Mouse (Mus musculus) stomach, embryonic 15.5 days (tissue): ENCODE data around the gene Guca2b. TPM values are rescaled to one million over a fixed set of nuclear protein-coding genes. Genes with fewer than 3 reads are reported as not detected.

Source experiments
- ATAC-seq: fragments of 200-750 bp; cut with Nextera tagmentation; 2 replicates; pipeline ENCODE4 v1.8.0; 2017; ENCODE audit warnings: low read depth, moderate number of reproducible peaks, moderate TSS enrichment; ENCODE audit not compliant: insufficient read depth, low FRiP score
- H3K27ac ChIP-seq: fragments of 300-500 bp; sonication (generic); 2 replicates; pipeline ENCODE4 v1.5.1; 2015; ENCODE audit warnings: mild to moderate bottlenecking, inconsistent platforms
- H3K27me3 ChIP-seq: fragments of 300-500 bp; sonication (generic); replicated peaks from 2 replicates; pipeline ENCODE4 v1.6.1; 2015; ENCODE audit warnings: inconsistent platforms
- H3K36me3 ChIP-seq: fragments of 300-500 bp; sonication (generic); 2 replicates; pipeline ENCODE4 v1.6.1; 2015; ENCODE audit warnings: inconsistent platforms
- H3K4me1 ChIP-seq: fragments of 300-500 bp; sonication (generic); 2 replicates; pipeline ENCODE4 v1.6.1; 2015; ENCODE audit warnings: inconsistent platforms
- H3K4me2 ChIP-seq: fragments of 300-500 bp; sonication (generic); 2 replicates; pipeline ENCODE4 v1.6.1; 2015; ENCODE audit warnings: mild to moderate bottlenecking, inconsistent platforms
- H3K4me3 ChIP-seq: fragments of 300-500 bp; sonication (generic); replicated peaks from 2 replicates; pipeline ENCODE4 v1.5.1; 2015; ENCODE audit warnings: inconsistent platforms
- H3K9ac ChIP-seq: fragments of 300-500 bp; sonication (generic); 2 replicates; pipeline ENCODE4 v1.6.1; 2015; ENCODE audit warnings: inconsistent platforms
- H3K9me3 ChIP-seq: fragments of 300-500 bp; sonication (generic); 2 replicates; pipeline ENCODE4 v1.6.1; 2016; ENCODE audit warnings: inconsistent platforms
- WGBS: fragments of 180-500 bp; shearing (Covaris S2); methylation state at CpG from one replicate; pipeline ENCODE4 v1.1.7; 2015; 5-methylcytosine and 5-hydroxymethylcytosine counted together
- polyA plus RNA-seq: library from polyadenylated mRNA; unstranded; fragments of >200 nt; fragmentation: Nextera tagmentation; extraction: Ambion mirVana; gene quantifications from 2 replicates; pipeline ENCODE4 v1.2.1, GENCODE M21; 2015

Guca2b gene
- polyA plus RNA-seq, 1 experiment from 2014 or later, result 6.1 TPM

GRCm38 (mm10) chr4:119669356-119670209, 10.8 kb upstream of the Guca2b start:
- no peak overlapping the region for H3K27ac ChIP-seq
- no peak for ATAC-seq
- H3K9ac ChIP-seq, result no peak overlapping the region
- H3K4me2 ChIP-seq, result no peak overlapping the region
- H3K36me3 ChIP-seq, result no peaks in the 10 kb centered on the region
- H3K9me3 ChIP-seq, result no peaks in the 10 kb centered on the region
- H3K4me3 ChIP-seq, result no peak overlapping the region
- no peaks in the 10 kb centered on the region for H3K4me1 ChIP-seq
- WGBS, result 78% methylated on average over 10 of the region's 10 CpGs
- no peaks in the 10 kb centered on the region for H3K27me3 ChIP-seq

- Histone ChIP-seq H3K4me3 (no peak overlapping the region), H3K27me3 (no peaks in the 10 kb centered on the region), H3K4me1 (no peaks in the 10 kb centered on the region), H3K4me2 (no peak overlapping the region), H3K27ac (no peak overlapping the region), H3K9me3 (no peaks in the 10 kb centered on the region), H3K36me3 (no peaks in the 10 kb centered on the region), H3K9ac (no peak overlapping the region)
- no peak for ATAC-seq
- WGBS, result 65% methylated on average over 4 of the region's 4 CpGs
Observed at GRCm38 (mm10) chr4:119668596-119668995, 9.8 kb upstream of the Guca2b start.

- no peaks in the 10 kb centered on the region for H3K4me1 ChIP-seq
- 83% methylated on average over 3 of the region's 3 CpGs for WGBS
- ATAC-seq, result no peak
- H3K27me3 ChIP-seq, result no peaks in the 10 kb centered on the region
- no peak overlapping the region for H3K9ac ChIP-seq
- H3K27ac ChIP-seq, result no peak overlapping the region
- H3K4me2 ChIP-seq, result no peak overlapping the region
- no peaks in the 10 kb centered on the region for H3K9me3 ChIP-seq
- no peak overlapping the region for H3K4me3 ChIP-seq
- no peaks in the 10 kb centered on the region for H3K36me3 ChIP-seq
Observed at GRCm38 (mm10) chr4:119668185-119668584, 9.4 kb upstream of the Guca2b start.

- Histone ChIP-seq H3K27me3 (no peaks in the 10 kb centered on the region), H3K4me3 (no peak overlapping the region), H3K36me3 (no peaks in the 10 kb centered on the region), H3K4me2 (no peak overlapping the region), H3K27ac (no peak overlapping the region), H3K4me1 (no peaks in the 10 kb centered on the region), H3K9ac (no peak overlapping the region), H3K9me3 (no peaks in the 10 kb centered on the region)
- no peak for ATAC-seq
- 32% methylated on average over 5 of the region's 5 CpGs for WGBS
Observed at GRCm38 (mm10) chr4:119667454-119667853, 8.7 kb upstream of the Guca2b start.

- Histone ChIP-seq H3K27ac (no peak overlapping the region), H3K4me1 (no peaks in the 10 kb centered on the region), H3K36me3 (no peaks in the 10 kb centered on the region), H3K27me3 (no peaks in the 10 kb centered on the region), H3K4me3 (no peak overlapping the region), H3K9ac (no peak overlapping the region), H3K4me2 (no peak overlapping the region), H3K9me3 (no peaks in the 10 kb centered on the region)
- ATAC-seq, result no peak
- WGBS, result 46% methylated on average over 8 of the region's 8 CpGs
Observed at GRCm38 (mm10) chr4:119666116-119666515, 7.4 kb upstream of the Guca2b start.

GRCm38 (mm10) chr4:119665166-119665565, 6.4 kb upstream of the Guca2b start:
- Histone ChIP-seq H3K27me3 (no peaks in the 10 kb centered on the region), H3K27ac (no peak overlapping the region), H3K4me1 (no peaks in the 10 kb centered on the region), H3K9ac (no peak overlapping the region), H3K4me2 (no peak overlapping the region), H3K4me3 (no peak overlapping the region), H3K9me3 (no peaks in the 10 kb centered on the region), H3K36me3 (no peaks in the 10 kb centered on the region)
- ATAC-seq, result no peak
- WGBS, result 75% methylated on average over 2 of the region's 2 CpGs

GRCm38 (mm10) chr4:119663409-119664095, 4.8 kb upstream of the Guca2b start:
- Histone ChIP-seq H3K4me2 (no peak overlapping the region), H3K9ac (no peak overlapping the region), H3K27me3 (no peaks in the 10 kb centered on the region), H3K4me3 (no peak overlapping the region), H3K36me3 (no peaks in the 10 kb centered on the region), H3K27ac (no peak overlapping the region), H3K4me1 (no peaks in the 10 kb centered on the region), H3K9me3 (no peaks in the 10 kb centered on the region)
- WGBS, result 89% methylated on average over 14 of the region's 14 CpGs
- no peak for ATAC-seq

- no peak overlapping the region for H3K9ac ChIP-seq
- no peaks in the 10 kb centered on the region for H3K27me3 ChIP-seq
- no peak overlapping the region for H3K4me2 ChIP-seq
- no peaks in the 10 kb centered on the region for H3K9me3 ChIP-seq
- ATAC-seq, result no peak
- WGBS, result 77% methylated on average over 7 of the region's 7 CpGs
- no peak overlapping the region for H3K27ac ChIP-seq
- no peaks in the 10 kb centered on the region for H3K36me3 ChIP-seq
- no peak overlapping the region for H3K4me3 ChIP-seq
- H3K4me1 ChIP-seq, result no peaks in the 10 kb centered on the region
Observed at GRCm38 (mm10) chr4:119662976-119663375, 4.2 kb upstream of the Guca2b start.

- Histone ChIP-seq H3K9ac (no peak overlapping the region), H3K4me1 (no peaks in the 10 kb centered on the region), H3K4me2 (no peak overlapping the region), H3K36me3 (no peaks in the 10 kb centered on the region), H3K4me3 (no peak overlapping the region), H3K9me3 (no peaks in the 10 kb centered on the region), H3K27me3 (no peaks in the 10 kb centered on the region), H3K27ac (no peak overlapping the region)
- 59% methylated on average over 4 of the region's 4 CpGs for WGBS
- no peak for ATAC-seq
Observed at GRCm38 (mm10) chr4:119662151-119662550, 3.4 kb upstream of the Guca2b start.

- Histone ChIP-seq H3K27me3 (no peaks in the 10 kb centered on the region), H3K36me3 (no peaks in the 10 kb centered on the region), H3K27ac (no peak overlapping the region), H3K9me3 (no peaks in the 10 kb centered on the region), H3K4me3 (no peak overlapping the region), H3K9ac (no peak overlapping the region), H3K4me2 (no peak overlapping the region), H3K4me1 (no peaks in the 10 kb centered on the region)
- no peak for ATAC-seq
- WGBS, result 74% methylated on average over 8 of the region's 8 CpGs
Observed at GRCm38 (mm10) chr4:119660007-119660406, 1.3 kb upstream of the Guca2b start.

- H3K36me3 ChIP-seq, result no peaks in the 10 kb centered on the region
- H3K4me3 ChIP-seq, result no peak overlapping the region
- 41% methylated on average over 2 of the region's 2 CpGs for WGBS
- no peak overlapping the region for H3K27ac ChIP-seq
- H3K4me1 ChIP-seq, result no peaks in the 10 kb centered on the region
- H3K4me2 ChIP-seq, result no peak overlapping the region
- no peak for ATAC-seq
- no peak overlapping the region for H3K9ac ChIP-seq
- no peaks in the 10 kb centered on the region for H3K9me3 ChIP-seq
- H3K27me3 ChIP-seq, result no peaks in the 10 kb centered on the region
Observed at GRCm38 (mm10) chr4:119658246-119658645, 508 bp downstream of the Guca2b start.

GRCm38 (mm10) chr4:119657011-119657410, 1.7 kb downstream of the Guca2b start:
- no peaks in the 10 kb centered on the region for H3K27me3 ChIP-seq
- H3K4me1 ChIP-seq, result no peaks in the 10 kb centered on the region
- no peak overlapping the region for H3K4me2 ChIP-seq
- H3K36me3 ChIP-seq, result no peaks in the 10 kb centered on the region
- H3K4me3 ChIP-seq, result no peak overlapping the region
- peaks cover 4% of the 10 kb centered on the region; the same call in 1 of the 2 replicates for H3K9me3 ChIP-seq
- 74% methylated on average over 1 of the region's 1 CpGs for WGBS
- H3K9ac ChIP-seq, result no peak overlapping the region
- no peak for ATAC-seq
- H3K27ac ChIP-seq, result no peak overlapping the region
